Mouse (Mus musculus) forebrain, postnatal 0 days (tissue): ENCODE measurements around the gene Nos1ap. TPM values are rescaled to one million over a fixed set of nuclear protein-coding genes. Genes with fewer than 3 reads are reported as not detected.

Experiments
- ATAC-seq: fragments of 200-750 bp; cut with Nextera tagmentation; 2 replicates; pipeline ENCODE4 v1.8.0; 2017; ENCODE audit warnings: mild to moderate bottlenecking, moderate library complexity
- DNase-seq: peaks from one replicate; pipeline ENCODE4 v3.0.0-alpha.2; 2015
- H3K27ac ChIP-seq: fragments of 300-500 bp; sonication (generic); 2 replicates; pipeline ENCODE4 v1.5.1; 2014; ENCODE audit warnings: low read depth, mild to moderate bottlenecking, antibody characterized with exemption, low read length, moderate library complexity, mixed read lengths
- H3K27me3 ChIP-seq: fragments of 300-500 bp; sonication (generic); 2 replicates; pipeline ENCODE4 v1.6.1; 2014; ENCODE audit warnings: mild to moderate bottlenecking, low read length, mixed read lengths; ENCODE audit not compliant: insufficient read depth
- H3K36me3 ChIP-seq: fragments of 300-500 bp; sonication (generic); 2 replicates; pipeline ENCODE4 v1.6.1; 2014; ENCODE audit warnings: mild to moderate bottlenecking, moderate library complexity; ENCODE audit not compliant: insufficient read depth
- H3K4me1 ChIP-seq: fragments of 300-500 bp; sonication (generic); 2 replicates; pipeline ENCODE4 v1.6.1; 2014; ENCODE audit warnings: antibody characterized with exemption; ENCODE audit not compliant: insufficient read depth
- H3K4me2 ChIP-seq: fragments of 300-500 bp; sonication (generic); 2 replicates; pipeline ENCODE4 v1.6.1; 2014; ENCODE audit warnings: low read depth, mild to moderate bottlenecking, moderate library complexity
- H3K4me3 ChIP-seq: fragments of 300-500 bp; sonication (generic); 2 replicates; pipeline ENCODE4 v1.5.1; 2014; ENCODE audit warnings: low read depth, low read length, mixed read lengths
- H3K9ac ChIP-seq: fragments of 300-500 bp; sonication (generic); 2 replicates; pipeline ENCODE4 v1.6.1; 2014; ENCODE audit warnings: mild to moderate bottlenecking
- H3K9me3 ChIP-seq: fragments of 300-500 bp; sonication (generic); 2 replicates; pipeline ENCODE4 v1.6.1; 2016; ENCODE audit warnings: low read length
- CTCF ChIP-seq: sonication (generic); IDR thresholded peaks from 2 replicates; pipeline ENCODE4 v1.5.1; 2016; ENCODE audit warnings: antibody characterized with exemption, control low read depth, low read depth
- WGBS: fragments of 180-500 bp; shearing (Covaris S2); extraction: QIAGEN DNeasy Blood & Tissue Kit; methylation state at CpG from one replicate; pipeline ENCODE4 v1.1.7; 2014; 5-methylcytosine and 5-hydroxymethylcytosine counted together
- polyA plus RNA-seq: library from polyadenylated mRNA; unstranded; fragments of >200 nt; fragmentation: Nextera tagmentation; extraction: Ambion mirVana; gene quantifications from 2 replicates; pipeline ENCODE4 v1.2.1, GENCODE M21; 2015
- total RNA-seq: library from RNA; depleted of rRNA; stranded (reverse); fragments of >200 nt; gene quantifications from 2 replicates; pipeline ENCODE4 v1.2.3, GENCODE M21; 2014

The Nos1ap gene
- total and polyA plus RNA-seq, 2 experiments from 2014 or later, result 12.4 to 14.8 TPM

DNA sequence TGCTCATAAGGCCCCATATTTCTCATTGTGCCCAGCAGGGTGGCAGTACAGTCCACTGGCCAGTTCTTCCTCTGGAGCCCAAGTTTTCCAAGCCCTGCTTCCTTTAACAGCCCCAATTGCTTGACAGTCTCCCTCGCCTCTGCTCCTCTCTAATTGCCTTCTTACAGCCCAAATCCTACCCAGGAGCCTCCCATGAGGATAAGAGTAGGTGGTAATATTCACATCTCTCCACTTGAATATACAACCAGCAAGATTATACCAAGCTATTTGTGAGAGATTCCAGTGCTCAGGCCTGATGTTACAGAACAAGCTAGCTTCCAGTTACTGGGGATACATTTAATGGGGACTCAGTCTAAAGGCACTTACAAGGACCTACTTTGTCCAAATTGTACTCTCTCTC lies 166.6 kb downstream of the Nos1ap start:
- 83% methylated on average over 1 of the region's 1 CpGs for WGBS

DNA sequence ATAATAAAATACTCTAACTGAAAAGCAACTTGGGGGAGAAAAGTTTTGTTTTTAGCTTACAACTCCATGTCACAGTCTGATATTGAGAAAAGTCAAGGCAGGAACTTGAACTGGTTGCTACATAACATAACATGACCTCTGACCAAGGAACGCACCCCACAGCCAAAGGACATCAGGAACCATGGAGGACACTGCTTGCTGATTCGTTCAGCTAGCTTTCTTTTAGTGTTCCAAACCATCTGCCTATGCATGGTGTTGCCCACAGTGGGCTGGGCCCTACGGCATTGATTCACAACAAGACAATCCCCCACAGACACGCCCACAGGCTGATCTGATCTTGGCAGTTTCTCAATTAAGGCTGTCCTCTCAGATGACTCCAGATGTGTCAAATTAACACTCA lies 167.5 kb downstream of the Nos1ap start:
- ATAC-seq (no peak), DNase-seq (no peak)
- no peak for TF ChIP-seq CTCF
- WGBS, result 83% methylated on average over 4 of the region's 4 CpGs
- no peak overlapping the region for H3K4me2 ChIP-seq
- no peaks in the 10 kb centered on the region for H3K27me3 ChIP-seq
- H3K27ac ChIP-seq, result no peak overlapping the region
- no peaks in the 10 kb centered on the region; the same call in 1 of the 2 replicates for H3K4me1 ChIP-seq
- H3K36me3 ChIP-seq, result no peaks in the 10 kb centered on the region
- no peaks in the 10 kb centered on the region for H3K9me3 ChIP-seq
- H3K9ac ChIP-seq, result no peak overlapping the region
- no peak overlapping the region for H3K4me3 ChIP-seq

More for the DNA sequence above, 166.6 kb downstream of the Nos1ap start:
- no peak overlapping the region for H3K4me2 ChIP-seq
- no peak for DNase-seq
- H3K4me3 ChIP-seq, result no peak overlapping the region
- H3K36me3 ChIP-seq, result no peaks in the 10 kb centered on the region
- no peaks in the 10 kb centered on the region for H3K9me3 ChIP-seq
- H3K27me3 ChIP-seq, result no peaks in the 10 kb centered on the region
- no peak overlapping the region for H3K27ac ChIP-seq
- no peak for TF ChIP-seq CTCF
- no peak for ATAC-seq
- H3K9ac ChIP-seq, result no peak overlapping the region
- no peaks in the 10 kb centered on the region; the same call in 1 of the 2 replicates for H3K4me1 ChIP-seq

DNA sequence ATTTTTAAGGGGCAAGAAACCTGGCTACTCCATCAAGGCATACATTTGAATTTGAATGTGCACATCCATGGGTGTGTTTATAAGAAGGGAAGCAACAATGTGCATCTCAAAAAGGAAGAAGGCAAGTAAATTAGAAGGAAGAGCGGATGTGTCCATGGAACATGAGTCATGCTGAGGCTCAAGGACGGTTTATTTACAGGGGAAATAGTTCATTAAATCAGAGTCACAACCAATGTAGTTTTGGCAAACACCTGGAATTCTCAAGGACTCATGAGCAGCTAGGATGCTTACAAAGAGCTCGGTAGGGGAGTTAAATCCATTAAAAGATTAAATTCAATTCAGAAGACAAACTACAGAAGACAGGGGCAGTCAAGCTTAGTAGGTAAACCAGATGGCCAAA lies 169.7 kb downstream of the Nos1ap start:
- ATAC-seq, result no peak
- Histone ChIP-seq H3K27ac (no peak overlapping the region), H3K4me3 (no peak overlapping the region), H3K27me3 (no peaks in the 10 kb centered on the region), H3K9ac (no peak overlapping the region), H3K9me3 (no peaks in the 10 kb centered on the region), H3K4me2 (no peak overlapping the region), H3K36me3 (no peaks in the 10 kb centered on the region), H3K4me1 (no peaks in the 10 kb centered on the region; the same call in 1 of the 2 replicates)
- TF ChIP-seq CTCF, result no peak
- WGBS, result 82% methylated on average over 3 of the region's 3 CpGs
- DNase-seq, result no peak

DNA sequence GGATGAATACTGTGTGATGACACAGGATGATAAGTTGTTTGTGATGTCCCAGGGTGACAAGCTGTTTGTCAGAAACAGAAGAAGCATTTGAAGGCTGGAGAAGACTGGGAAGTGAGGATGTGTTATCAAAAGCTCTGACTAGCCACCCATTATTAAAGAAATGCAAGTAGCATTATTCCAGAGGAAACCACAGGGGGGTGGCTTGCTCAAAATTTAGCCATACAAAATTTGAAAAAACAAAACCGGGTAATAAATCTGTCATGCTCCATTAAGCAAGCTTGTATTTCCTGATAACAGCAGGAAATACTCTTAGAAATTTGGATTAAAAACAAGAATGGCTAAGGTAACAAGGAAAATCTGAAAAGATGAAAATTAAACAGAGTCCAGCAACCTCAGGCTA lies 171.5 kb downstream of the Nos1ap start:
- H3K36me3 ChIP-seq, result no peaks in the 10 kb centered on the region
- no peak overlapping the region for H3K9ac ChIP-seq
- no peaks in the 10 kb centered on the region for H3K27me3 ChIP-seq
- no peak overlapping the region for H3K27ac ChIP-seq
- H3K4me1 ChIP-seq, result no peaks in the 10 kb centered on the region
- H3K4me3 ChIP-seq, result no peak overlapping the region
- TF ChIP-seq CTCF, result no peak
- ATAC-seq (no peak), DNase-seq (no peak)
- no peaks in the 10 kb centered on the region for H3K9me3 ChIP-seq
- H3K4me2 ChIP-seq, result no peak overlapping the region
- 60% methylated on average over 1 of the region's 1 CpGs for WGBS

DNA sequence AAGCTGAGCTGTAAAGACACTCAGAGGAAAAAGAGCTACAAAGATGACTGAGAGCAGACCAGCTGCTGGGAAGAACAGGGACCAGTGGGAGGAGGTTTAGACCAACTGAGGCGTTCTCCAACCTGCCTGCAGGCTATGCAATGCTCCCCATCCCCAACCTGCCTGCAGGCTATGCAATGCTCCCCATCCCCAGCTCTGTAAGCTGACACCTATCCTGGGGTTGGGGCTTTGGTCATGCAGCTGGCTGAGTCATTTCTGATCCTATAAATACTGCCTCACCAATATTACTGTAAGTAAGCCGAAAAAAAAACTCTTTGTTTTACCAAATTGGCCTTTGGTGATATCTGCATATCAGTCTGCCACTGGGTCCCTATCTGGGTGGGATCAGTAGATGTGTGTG lies 172.7 kb downstream of the Nos1ap start:
- WGBS, result 78% methylated on average over 2 of the region's 2 CpGs
- no peaks in the 10 kb centered on the region for H3K9me3 ChIP-seq

DNA sequence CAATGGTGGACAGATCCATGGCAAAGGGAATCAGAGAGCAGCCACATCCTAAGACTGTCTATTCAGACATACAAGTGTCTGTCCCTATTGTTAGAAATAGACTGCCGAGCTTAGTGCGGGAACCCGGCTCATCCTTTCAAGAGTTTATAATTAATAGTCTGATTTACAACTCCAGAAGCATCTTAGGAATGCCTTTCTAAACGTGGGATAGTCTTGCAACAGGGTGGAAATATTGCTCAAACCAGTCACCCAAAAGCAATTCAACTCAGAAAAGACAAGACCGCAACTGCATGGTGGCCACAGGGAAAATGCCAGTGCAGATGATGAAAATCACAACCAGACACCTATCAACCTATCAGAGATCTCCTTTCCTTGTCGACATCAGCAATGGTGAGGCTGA lies 173.5 kb downstream of the Nos1ap start:
- ATAC-seq (no peak), DNase-seq (no peak)
- no peaks in the 10 kb centered on the region for H3K9me3 ChIP-seq
- no peak overlapping the region for H3K27ac ChIP-seq
- no peak overlapping the region for H3K9ac ChIP-seq
- WGBS, result 44% methylated on average over 6 of the region's 6 CpGs
- H3K4me1 ChIP-seq, result no peaks in the 10 kb centered on the region
- H3K27me3 ChIP-seq, result no peaks in the 10 kb centered on the region
- H3K4me2 ChIP-seq, result no peak overlapping the region
- no peaks in the 10 kb centered on the region for H3K36me3 ChIP-seq
- no peak overlapping the region for H3K4me3 ChIP-seq
- no peak for TF ChIP-seq CTCF

More for the DNA sequence above, 172.7 kb downstream of the Nos1ap start:
- Histone ChIP-seq H3K4me2 (no peak overlapping the region), H3K9ac (no peak overlapping the region), H3K4me1 (no peaks in the 10 kb centered on the region), H3K27me3 (no peaks in the 10 kb centered on the region), H3K4me3 (no peak overlapping the region), H3K36me3 (no peaks in the 10 kb centered on the region), H3K27ac (no peak overlapping the region)
- ATAC-seq (no peak), DNase-seq (no peak)
- no peak for TF ChIP-seq CTCF

DNA sequence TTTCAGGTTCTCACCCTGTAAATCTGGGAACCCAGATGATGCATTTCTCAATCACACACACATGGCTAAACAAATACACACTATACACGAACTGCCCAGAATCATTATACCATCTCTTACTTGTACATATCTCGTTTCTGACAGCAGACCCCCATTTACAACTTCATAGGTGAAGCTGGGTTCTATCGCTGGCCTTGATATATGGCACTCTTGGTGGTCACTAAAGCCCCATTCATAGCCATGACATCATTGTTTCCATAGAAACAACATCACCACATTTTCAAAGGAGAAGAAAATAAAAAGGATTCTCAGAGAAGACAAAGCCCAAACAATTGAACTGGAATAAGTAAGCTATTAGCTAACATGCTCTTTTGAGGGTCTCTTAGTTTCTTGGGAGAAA lies 174.3 kb downstream of the Nos1ap start:
- Histone ChIP-seq H3K36me3 (no peaks in the 10 kb centered on the region), H3K4me1 (no peaks in the 10 kb centered on the region), H3K27ac (no peak overlapping the region), H3K9ac (no peak overlapping the region), H3K4me2 (no peak overlapping the region), H3K9me3 (no peaks in the 10 kb centered on the region), H3K4me3 (no peak overlapping the region), H3K27me3 (no peaks in the 10 kb centered on the region)
- WGBS, result 26% methylated on average over 3 of the region's 3 CpGs
- TF ChIP-seq CTCF, result no peak
- no peak for ATAC-seq
- DNase-seq, result no peak
